Mouse (Mus musculus): Measurements from ENCODE around the gene Tank. TPM values are rescaled to one million over a fixed set of nuclear protein-coding genes. Genes with fewer than 3 reads are reported as not detected.

Tank gene
- total RNA-seq, 2 experiments from 2014 or later: 84.7 to 132 TPM

GRCm38 (mm10) chr2:61651640-61652039 lies 73.3 kb downstream of the Tank start:
- no peak for ATAC-seq (replicated peaks; ENCODE audit: poor library complexity)

- ATAC-seq (replicated peaks; ENCODE audit: poor library complexity): no peak
These were observed 76.6 kb downstream of the Tank start for GRCm38 (mm10) chr2:61655046-61655381.

DNA sequence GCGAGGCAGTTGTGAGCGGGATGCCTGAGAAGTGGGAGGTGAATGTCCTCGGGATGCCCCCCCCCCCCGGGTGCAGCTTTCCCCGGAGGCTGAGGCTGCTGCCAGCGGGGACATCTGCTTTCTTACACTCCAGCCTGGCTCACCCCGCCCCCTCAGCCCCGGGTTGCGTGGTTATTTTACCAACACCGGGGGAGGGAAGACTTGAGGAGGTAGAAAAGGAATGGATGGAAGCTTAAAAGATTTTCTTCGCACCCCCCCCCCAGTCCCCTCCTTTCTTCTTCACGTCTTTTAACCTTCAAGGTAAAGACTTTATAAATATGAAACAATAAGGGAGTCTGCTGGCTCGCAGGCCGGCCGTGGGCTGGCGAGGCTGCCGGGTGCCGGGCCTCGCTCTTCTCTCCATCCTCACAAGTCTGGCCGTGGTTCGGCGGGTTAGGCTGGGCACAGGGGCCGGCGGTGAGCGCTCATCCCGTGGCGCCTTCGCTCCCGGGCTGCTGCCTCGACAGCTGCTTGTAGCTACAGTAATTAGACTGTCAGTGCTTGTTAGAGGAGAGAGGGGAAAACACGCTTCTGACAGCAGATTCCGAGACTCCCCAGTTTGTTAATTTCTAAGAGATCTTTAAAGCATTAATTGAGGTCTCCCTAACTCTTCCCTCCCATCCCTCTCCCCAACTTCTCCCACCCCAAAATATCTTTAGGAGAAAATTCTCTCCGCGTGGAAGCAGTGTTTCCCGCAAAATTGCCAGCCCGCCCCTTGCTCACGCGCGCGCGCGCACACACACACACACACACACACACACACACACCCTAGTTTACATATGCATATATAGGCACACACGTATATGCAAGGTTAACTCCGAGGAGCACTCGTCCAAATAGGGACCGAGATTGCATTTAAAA lies 77.2 kb downstream of the Tank start:
- ATAC-seq (replicated peaks; ENCODE audit: poor library complexity): peak; percentile 37

DNA sequence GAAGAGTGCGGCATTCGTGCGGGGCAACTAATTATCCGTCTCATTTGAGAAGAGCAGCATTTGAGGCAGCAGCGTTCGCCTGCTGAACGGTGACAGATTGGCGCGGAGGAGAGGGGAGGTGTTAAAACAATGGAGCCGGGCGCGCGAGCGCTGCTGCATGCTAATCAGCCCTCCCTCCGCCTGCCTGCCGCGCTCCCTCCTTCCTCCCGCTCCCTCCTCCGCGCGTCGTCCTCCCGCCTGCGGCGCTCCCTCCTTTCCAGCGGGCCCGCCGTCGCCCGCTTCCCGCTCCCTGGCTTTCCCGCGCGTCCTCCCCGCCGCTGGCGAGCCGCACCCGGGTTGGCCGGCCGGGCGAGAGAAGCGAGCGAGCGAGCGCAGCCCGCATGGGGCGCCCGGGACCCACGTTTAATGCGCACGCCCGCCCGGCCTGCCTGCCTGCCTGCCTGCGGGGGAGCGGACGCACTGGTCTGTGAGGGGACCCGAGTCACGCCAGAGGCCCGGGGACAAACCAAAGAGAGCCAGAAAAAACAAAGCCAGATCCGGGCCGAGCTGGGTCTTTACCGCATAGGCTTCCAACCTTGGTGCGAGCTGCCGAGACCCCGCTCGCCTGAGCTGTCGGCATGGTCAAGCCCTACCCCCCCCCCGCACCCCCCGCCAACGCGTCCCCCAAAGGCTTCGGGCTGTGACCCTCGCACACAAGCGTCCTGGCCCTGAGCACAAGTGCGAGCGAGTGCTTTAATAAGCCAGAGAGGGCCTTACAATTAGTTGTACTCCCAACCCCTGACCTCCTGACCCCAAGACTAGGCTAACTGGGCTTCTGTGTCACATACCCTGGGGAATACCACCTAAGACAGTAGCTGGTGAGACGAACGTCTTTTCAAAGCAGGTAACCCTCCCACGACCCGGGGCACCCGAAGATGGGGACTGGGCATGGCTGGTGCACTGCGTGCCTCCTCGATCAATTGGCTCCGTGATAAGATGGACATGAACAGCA lies 78.3 kb downstream of the Tank start:
- peak; percentile 78 for ATAC-seq (replicated peaks; ENCODE audit: poor library complexity)

- ATAC-seq (replicated peaks; ENCODE audit: poor library complexity): no peak
These were observed 80.9 kb downstream of the Tank start for GRCm38 (mm10) chr2:61659254-61659653.

- no peak for ATAC-seq (replicated peaks; ENCODE audit: poor library complexity)
These were observed 84.4 kb downstream of the Tank start for GRCm38 (mm10) chr2:61662833-61663232.

- no peak for ATAC-seq (replicated peaks; ENCODE audit: poor library complexity)
These were observed 85.3 kb downstream of the Tank start for GRCm38 (mm10) chr2:61663573-61664241.

- no peak for ATAC-seq (replicated peaks; ENCODE audit: poor library complexity)
These were observed 89.0 kb downstream of the Tank start for GRCm38 (mm10) chr2:61667420-61667819.

- ATAC-seq (replicated peaks; ENCODE audit: poor library complexity): peak; percentile 97
These were observed 89.9 kb downstream of the Tank start for GRCm38 (mm10) chr2:61668260-61668659.

DNA sequence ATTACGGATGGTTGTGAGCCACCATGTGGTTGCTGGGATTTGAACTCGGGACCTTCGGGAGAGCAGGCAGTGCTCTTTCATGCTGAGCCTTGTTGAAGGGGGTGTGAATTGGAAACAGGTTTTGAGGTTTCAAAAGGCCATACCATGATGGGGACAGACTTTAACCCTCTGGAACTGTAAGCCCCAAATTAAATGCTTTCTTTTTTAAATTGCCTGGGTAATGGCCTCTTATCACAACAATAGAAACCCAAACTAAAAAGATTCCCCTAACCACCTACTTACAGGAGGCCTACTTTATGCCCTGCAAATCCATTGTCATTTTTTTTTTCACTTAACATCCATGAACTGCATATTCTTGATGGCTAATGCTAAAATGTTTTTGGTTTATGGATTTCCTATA lies 96.2 kb downstream of the Tank start:
- no peak for ATAC-seq (replicated peaks; ENCODE audit: poor library complexity)

DNA sequence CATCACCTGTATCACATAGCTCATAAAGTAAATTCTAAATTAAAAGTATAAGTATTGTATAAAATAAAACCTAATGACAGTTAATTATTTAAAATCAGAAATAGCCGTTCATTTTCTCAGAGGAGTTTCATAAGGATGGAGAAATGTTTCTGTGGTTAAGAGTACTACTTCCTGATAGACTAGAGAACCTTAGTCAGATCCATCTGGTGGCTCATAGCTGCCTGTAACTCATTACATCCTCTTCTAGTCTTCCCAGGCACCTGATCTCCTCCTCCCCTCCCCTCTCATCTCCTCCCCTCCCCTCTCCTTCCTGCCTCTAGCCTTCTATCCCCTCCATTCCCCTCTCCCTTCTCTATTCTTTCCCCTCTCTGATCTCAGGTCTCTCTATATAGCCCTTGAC lies 103.2 kb downstream of the Tank start:
- ATAC-seq (replicated peaks; ENCODE audit: poor library complexity): peak; percentile 96

- peak; percentile 84 for ATAC-seq (replicated peaks; ENCODE audit: poor library complexity)
These were observed 108.1 kb downstream of the Tank start for GRCm38 (mm10) chr2:61686533-61686932.

DNA sequence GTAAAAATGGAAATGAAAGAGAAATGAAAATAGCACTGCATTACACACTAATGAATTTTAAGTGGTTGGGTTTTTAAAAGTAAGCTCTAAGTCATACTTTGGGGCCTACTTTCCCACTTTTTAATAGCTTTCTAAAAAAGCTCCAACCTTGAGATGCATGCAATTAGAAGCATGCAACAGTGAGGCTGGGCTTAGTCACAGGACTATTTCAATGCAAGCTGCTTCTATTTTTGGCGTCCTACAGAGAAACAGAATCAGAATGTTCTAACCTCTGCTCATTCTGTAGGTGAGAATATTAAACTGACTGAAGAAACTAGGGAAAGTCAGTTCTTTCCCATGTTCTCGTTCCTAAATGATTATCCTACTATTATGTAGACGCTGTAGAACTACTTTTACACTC lies 110.7 kb downstream of the Tank start:
- no peak for ATAC-seq (replicated peaks; ENCODE audit: poor library complexity)

Other genes with a start within 250 kb of the Tank start
- 255 and 262 TPM in 2 replicates for gene Psmd14, start 133.1 kb downstream of the Tank start, total RNA-seq (2015)
- gene Psmd14, start 133.1 kb downstream of the Tank start, total RNA-seq (2017): 194 and 207 TPM in 2 replicates
- 0.42 and 0.59 TPM in 2 replicates for gene Tbr1, start 224.3 kb downstream of the Tank start, total RNA-seq (2015)
- gene Tbr1, start 224.3 kb downstream of the Tank start, total RNA-seq (2017): not detected in 2 replicates